Mouse (Mus musculus): ENCODE results near the gene Nrg3. TPM values are rescaled to one million over a fixed set of nuclear protein-coding genes. Genes with fewer than 3 reads are reported as not detected.

Gene Nrg3
- polyA plus RNA-seq (2012; rRNA removed), result 0.05 and 0.10 TPM in 2 replicates

- DNase-seq (ENCODE audit: low read depth, low spot score), result no peak
- WGBS, result 4% methylated on average over 96 of the region's 121 CpGs
Observed at GRCm38 (mm10) chr14:39472790-39473761, at the start of gene Nrg3. Gene Nrg3, minus strand, starts transcription at chr14:39473088.

- no peak for DNase-seq (ENCODE audit: low read depth, low spot score)
- 76% methylated on average over 1 of the region's 1 CpGs for WGBS
Observed at GRCm38 (mm10) chr14:39508956-39509355, 36.1 kb upstream of the Nrg3 start.

- DNase-seq (ENCODE audit: low read depth, low spot score), result no peak
- WGBS, result 4% methylated on average over 27 of the region's 27 CpGs
Observed at GRCm38 (mm10) chr14:39473771-39474211, 903 bp upstream of the Nrg3 start.

GRCm38 (mm10) chr14:39472146-39472751 lies 639 bp downstream of the Nrg3 start:
- no peak for DNase-seq (ENCODE audit: low read depth, low spot score)
- 9% methylated on average over 56 of the region's 56 CpGs for WGBS

GRCm38 (mm10) chr14:39471236-39471981 lies 1.5 kb downstream of the Nrg3 start:
- no peak for DNase-seq (ENCODE audit: low read depth, low spot score)
- WGBS, result 11% methylated on average over 12 of the region's 12 CpGs

GRCm38 (mm10) chr14:39445501-39445900 lies 27.4 kb downstream of the Nrg3 start:
- no peak for DNase-seq (ENCODE audit: low read depth, low spot score)
- 83% methylated on average over 1 of the region's 1 CpGs for WGBS

- no peak for DNase-seq (ENCODE audit: low read depth, low spot score)
- WGBS, result 80% methylated on average over 5 of the region's 5 CpGs
Observed at GRCm38 (mm10) chr14:39428503-39428902, 44.4 kb downstream of the Nrg3 start.

- no peak for DNase-seq (ENCODE audit: low read depth, low spot score)
- WGBS, result 65% methylated on average over 1 of the region's 1 CpGs
Observed at GRCm38 (mm10) chr14:39421874-39422273, 51.0 kb downstream of the Nrg3 start.

- 58% methylated on average over 9 of the region's 9 CpGs for WGBS
- DNase-seq (ENCODE audit: low read depth, low spot score), result no peak
Observed at GRCm38 (mm10) chr14:39413270-39413669, 59.6 kb downstream of the Nrg3 start.

GRCm38 (mm10) chr14:39386845-39387244 lies 86.0 kb downstream of the Nrg3 start:
- no peak for DNase-seq (ENCODE audit: low read depth, low spot score)

GRCm38 (mm10) chr14:39381321-39381720 lies 91.6 kb downstream of the Nrg3 start:
- DNase-seq (ENCODE audit: low read depth, low spot score), result no peak

GRCm38 (mm10) chr14:39373220-39373619 lies 99.7 kb downstream of the Nrg3 start:
- DNase-seq (ENCODE audit: low read depth, low spot score), result no peak
- 65% methylated on average over 1 of the region's 1 CpGs for WGBS

- DNase-seq (ENCODE audit: low read depth, low spot score), result no peak
- 83% methylated on average over 2 of the region's 2 CpGs for WGBS
Observed at GRCm38 (mm10) chr14:39356251-39356650, 116.6 kb downstream of the Nrg3 start.

GRCm38 (mm10) chr14:39351979-39352737 lies 120.7 kb downstream of the Nrg3 start:
- no peak for DNase-seq (ENCODE audit: low read depth, low spot score)
- 60% methylated on average over 4 of the region's 4 CpGs for WGBS

GRCm38 (mm10) chr14:39317424-39318110 lies 155.3 kb downstream of the Nrg3 start:
- no peak for DNase-seq (ENCODE audit: low read depth, low spot score)
- 65% methylated on average over 4 of the region's 4 CpGs for WGBS

- DNase-seq (ENCODE audit: low read depth, low spot score), result no peak
Observed at GRCm38 (mm10) chr14:39314111-39314510, 158.8 kb downstream of the Nrg3 start.

GRCm38 (mm10) chr14:39265121-39265520 lies 207.8 kb downstream of the Nrg3 start:
- WGBS, result 76% methylated on average over 1 of the region's 1 CpGs
- DNase-seq (ENCODE audit: low read depth, low spot score), result no peak

GRCm38 (mm10) chr14:39264422-39264821 lies 208.5 kb downstream of the Nrg3 start:
- 86% methylated on average over 4 of the region's 4 CpGs for WGBS
- DNase-seq (ENCODE audit: low read depth, low spot score), result no peak

GRCm38 (mm10) chr14:39261016-39261415 lies 211.9 kb downstream of the Nrg3 start:
- 45% methylated on average over 1 of the region's 1 CpGs for WGBS

More at GRCm38 (mm10) chr14:39261016-39261415, 211.9 kb downstream of the Nrg3 start:
- DNase-seq (ENCODE audit: low read depth, low spot score), result no peak

Measured in large intestine, adult 2 months (tissue).